Mouse (Mus musculus): ENCODE data around the gene Rab3a. TPM values are rescaled to one million over a fixed set of nuclear protein-coding genes. Genes with fewer than 3 reads are reported as not detected.

Gene Rab3a
- total RNA-seq, 2 experiments from 2014 or later = 58.9 to 59.7 TPM

DNA sequence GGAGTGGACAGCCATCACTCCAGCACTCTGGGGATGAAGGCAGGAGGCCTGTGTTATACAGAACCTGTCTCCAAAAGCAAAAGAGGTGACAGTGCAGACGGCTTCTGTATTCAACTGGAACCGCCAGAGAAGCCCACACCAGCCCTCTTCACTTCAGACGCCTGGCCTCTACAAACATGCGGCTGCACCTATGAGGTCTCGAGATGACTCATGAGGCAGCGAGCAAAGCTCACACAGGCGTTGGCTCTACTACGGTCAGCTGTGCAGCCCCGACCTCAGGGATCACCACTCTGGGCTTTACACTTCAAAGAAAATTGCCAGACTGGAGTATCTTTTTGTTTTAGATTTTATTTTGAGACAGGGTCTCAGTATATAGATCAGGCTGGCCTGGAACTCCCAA lies 18.4 kb downstream of the Rab3a start:
- no peak for DNase-seq (ENCODE audit: low spot score in 2 of 2)

DNA sequence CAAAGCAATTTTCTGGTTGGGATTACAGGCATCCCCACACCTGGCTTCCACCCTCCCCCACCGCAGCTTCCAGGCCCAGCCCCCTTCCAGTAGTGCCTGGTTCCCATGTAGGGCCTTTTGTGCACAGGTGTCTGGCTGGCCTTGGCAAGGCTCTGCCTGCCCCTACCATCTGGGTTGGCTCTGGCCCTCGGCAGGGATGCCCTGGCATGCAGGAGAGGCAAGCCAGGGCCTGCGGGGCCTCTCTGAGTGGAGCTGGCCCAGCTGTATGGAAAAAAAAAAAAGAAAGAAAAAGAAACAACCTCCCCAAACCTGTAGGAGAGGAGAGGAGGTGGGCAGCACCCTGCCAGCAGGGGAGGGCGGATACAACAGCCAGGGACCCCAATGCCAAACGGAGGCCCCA lies 18.9 kb downstream of the Rab3a start:
- no peak for DNase-seq (ENCODE audit: low spot score in 2 of 2)

DNA sequence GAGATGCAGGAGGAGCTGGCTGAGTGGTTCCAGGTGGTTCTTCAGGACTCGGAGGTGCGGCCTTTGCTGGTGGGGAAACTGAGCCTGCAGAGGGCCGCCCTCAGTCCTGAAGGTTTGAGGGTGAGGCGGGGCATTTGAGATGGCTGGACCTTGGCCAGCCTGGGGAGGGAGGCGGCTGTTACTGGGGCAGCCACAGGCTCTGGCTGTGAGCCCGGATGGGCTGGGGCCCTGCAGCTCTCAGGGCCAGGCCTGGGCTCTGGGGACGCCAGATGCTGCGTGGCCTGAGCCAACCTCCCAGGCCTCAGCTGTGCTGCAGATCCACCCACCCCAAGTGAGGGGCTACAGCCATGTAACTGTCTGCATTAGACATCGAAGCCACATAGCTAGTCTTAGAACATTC lies 19.4 kb downstream of the Rab3a start:
- no peak for DNase-seq (ENCODE audit: low spot score in 2 of 2)

DNA sequence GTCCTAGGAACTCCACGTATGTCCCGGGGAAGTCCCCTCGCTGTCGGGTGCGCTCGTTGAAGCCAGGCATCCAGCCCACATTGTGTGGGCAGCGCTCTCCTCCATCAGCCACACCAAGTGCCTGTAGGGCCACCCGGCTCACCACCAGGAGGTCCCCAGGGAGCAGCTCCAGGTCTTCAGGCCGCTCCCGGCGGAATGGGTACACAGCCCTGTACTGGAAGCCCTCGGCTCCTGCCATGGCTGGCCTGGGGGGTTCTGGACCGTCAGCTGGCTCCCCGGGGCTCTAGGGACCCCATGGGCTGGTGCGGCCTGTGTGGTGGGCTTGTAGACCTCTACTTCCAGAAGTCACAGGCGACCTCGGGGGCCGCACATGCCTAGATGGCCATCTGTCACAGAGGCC lies 20.3 kb downstream of the Rab3a start:
- DNase-seq (ENCODE audit: low spot score in 2 of 2) = no peak

DNA sequence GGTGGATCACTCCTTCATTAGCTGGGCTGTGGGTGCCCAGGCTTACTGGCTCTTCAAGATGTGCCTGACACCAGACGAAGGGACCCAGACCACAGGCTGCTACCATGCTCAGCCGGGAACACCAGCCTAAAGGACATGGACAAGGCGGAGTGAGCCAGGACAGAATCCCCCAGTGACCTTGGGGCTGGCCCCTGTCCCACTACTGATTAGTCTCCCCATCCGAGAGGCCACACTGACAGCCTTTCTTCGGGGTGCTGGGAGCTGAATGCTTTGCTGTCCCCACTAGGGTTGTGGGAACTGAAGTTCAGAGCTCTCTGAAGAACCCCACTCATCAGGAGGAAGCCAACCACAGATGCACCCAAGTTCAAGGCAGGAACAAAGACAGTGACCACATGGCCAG lies 20.7 kb downstream of the Rab3a start:
- no peak for DNase-seq (ENCODE audit: low spot score in 2 of 2)

DNA sequence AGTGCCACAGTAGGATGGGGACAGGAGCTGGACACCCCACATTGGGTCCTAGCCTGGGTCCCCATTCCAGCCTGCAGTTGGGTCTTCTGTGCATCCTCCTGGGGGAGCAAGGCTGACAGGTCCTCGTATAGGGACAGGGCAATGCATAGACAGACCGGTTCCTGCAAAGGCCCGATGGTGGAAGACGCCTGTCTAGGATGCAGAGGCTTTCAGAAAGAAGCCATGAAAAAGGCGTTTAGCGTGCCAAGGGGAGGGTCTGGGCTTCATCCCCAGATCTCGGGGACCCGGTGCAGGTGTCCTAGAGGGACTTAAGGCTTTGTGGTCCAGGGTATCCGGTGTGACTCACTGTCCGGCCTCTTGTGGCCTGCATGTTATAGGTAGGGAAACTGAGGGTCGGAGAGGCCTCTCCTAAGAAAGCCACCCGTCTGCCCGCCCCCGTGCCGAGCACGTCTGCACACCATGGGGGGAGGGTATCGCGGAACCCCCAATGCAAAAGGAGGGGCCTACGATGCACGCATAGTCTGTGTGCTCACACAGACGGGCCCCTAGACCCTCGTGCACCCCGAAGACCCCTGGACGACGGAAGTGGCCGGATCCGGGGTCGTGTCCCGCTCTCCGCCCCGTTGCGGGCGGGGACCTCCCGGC lies 21.5 kb downstream of the Rab3a start:
- DNase-seq (ENCODE audit: low spot score in 2 of 2) = no peak

DNA sequence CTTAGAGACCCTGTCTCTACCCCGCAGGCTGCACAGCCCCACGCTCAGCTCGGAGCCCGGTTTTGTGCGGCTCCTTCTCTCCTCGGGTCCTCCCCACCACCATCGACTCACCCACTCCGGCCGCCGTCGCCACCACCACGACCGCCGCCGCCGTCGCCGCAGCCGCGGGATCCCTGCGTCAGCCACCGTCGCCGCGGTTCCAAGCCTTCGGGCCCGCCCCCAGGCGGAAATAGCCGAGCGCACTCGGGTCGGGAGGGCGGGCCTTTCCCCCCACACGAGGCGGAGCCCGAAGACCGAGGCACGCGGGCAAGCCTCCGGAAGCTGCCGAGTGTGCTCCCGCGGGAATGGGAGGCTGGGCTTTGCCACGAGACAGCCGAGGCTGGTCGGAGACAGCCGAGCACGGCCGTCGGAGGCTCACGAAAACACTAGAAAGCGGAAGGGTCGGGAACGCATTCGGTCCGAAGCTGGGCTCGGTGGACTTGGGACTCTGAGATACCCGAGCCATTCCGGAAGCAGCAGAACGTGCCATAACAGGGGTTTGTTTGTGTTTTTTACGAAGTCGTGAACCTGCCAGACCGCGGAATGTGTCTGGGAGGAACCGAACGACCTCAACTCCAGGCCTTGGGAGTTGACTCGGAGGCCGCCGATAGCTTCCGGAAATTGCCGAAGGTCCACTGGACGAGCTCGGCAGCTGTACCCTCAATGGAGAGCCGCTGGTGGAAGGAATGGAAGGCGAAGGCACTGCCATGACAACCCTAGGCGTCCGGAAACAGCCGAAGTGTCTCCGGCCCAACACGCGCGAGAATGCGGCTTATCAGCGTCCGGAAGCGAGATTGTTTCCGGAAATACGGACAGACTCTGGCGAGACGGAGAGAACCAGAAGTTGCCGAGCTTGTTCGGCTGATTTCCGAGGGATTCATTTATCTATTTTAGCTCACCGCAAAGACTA lies 22.3 kb downstream of the Rab3a start, which contains the start of gene Pik3r2:
Pik3r2 (minus strand) TSS at position 218 of the 949 bp plus-strand sequence.
- peak; percentile 98 to 99 for DNase-seq (ENCODE audit: low spot score in 2 of 2)

DNA sequence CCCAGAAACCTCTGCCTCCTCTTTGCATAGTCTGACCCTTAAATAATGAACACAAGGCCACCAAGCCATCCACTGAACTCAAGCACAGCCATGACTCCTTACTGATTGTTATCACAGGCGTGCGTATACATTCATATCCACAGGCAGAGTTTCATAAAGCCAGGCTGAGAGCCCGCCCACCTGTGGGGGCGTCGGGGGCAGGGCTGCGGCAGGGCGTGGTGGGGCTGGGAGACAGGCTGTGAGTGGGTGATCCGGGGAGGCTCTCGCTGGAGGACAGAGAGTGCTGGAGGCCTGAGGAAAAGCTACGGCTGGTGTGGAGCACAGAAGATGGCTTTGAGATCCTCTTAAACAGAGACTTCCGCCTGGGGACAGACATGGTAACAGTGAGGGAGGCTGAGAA lies 25.6 kb downstream of the Rab3a start:
- DNase-seq (ENCODE audit: low spot score in 2 of 2) = no peak

DNA sequence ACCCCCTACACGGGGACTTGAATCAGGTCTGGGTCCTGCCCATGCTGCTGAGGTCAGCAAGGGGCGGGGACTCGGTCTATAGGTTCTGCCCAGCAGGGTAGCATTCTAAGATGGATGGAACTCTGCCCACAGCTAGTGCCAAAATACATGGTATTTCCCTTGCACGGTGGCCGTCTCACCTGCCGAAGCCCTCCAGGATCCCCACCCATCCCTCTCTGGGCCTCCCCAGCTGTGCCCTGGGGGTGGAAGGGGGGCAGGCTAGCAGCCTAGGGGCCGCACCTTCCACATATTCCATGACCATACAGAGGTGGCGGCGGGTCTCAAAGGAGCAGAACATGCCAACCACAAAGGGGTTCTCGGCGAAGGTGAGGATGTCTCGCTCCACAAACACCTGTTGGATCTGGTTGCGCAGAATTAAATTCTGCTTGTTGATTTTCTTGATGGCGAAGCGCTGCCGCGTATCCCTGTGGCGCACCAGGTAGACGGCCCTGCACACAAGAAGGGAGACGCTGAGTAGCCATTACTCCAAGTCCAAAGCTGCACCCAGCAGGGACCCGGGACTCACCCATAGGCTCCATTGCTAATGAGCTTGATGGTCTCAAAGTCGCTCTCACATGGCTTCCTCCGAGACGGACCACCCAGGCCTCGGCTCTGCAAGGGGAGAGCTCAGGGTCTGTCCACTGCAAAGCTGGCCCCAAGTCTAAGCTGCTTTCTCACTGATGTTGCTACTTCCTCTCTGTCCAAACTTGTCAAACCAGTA lies 32.0 kb downstream of the Rab3a start:
- DNase-seq (ENCODE audit: low spot score in 2 of 2) = no peak

DNA sequence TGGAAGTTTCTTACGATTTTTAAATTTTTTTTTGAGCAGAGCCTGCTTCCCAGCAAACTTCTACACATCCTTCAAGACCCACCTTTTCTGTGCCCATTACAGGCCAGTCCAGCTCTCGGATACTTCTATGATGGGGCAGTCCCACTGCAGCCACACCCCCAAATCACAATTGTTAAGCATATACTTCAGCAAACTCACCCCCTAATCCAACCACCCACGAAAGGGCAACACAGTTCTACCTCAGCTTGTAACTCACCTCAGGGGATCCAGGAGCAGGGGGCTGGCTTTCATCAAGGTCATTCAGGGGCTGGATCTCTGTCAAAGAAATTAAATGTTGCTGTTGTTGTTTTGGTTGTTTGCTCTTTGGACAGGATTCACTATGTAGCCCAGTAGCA lies 32.6 kb downstream of the Rab3a start:
- no peak for DNase-seq (ENCODE audit: low spot score in 2 of 2)

DNA sequence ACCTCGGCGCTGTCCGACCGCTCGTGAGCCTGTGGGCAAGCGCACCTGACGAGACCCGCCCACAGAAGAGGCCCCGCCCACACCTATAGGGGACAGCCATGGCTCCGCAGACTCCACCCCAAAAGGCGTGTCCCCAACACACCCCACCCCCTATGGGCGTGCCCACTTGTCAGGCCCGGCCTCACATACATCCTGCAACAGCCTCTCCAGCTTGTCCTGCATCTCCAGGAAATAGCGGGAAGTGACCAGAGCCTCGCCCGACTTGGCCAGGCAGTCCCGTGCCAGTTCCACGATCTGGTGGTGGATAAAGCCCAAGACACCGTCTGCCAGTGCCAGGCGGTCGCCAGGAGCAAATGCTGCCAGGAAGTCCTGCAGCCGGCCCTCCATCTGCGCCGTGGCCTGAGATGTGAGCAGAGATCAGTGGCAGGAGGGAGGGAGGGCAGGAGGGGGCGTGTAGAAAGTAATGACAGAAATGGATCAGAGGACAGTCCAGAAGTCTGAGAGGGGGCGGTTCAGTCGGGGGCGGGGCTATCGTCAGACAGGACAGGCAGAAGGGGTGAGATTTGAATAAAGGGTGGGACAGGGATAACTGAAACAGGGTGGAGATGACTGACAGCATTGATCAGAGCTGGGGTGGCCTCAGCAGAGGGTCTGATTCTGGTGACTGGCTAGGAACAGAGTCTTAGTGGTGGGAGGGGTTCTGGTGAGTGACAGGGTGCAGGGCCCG lies 33.6 kb downstream of the Rab3a start:
- no peak for DNase-seq (ENCODE audit: low spot score in 2 of 2)

DNA sequence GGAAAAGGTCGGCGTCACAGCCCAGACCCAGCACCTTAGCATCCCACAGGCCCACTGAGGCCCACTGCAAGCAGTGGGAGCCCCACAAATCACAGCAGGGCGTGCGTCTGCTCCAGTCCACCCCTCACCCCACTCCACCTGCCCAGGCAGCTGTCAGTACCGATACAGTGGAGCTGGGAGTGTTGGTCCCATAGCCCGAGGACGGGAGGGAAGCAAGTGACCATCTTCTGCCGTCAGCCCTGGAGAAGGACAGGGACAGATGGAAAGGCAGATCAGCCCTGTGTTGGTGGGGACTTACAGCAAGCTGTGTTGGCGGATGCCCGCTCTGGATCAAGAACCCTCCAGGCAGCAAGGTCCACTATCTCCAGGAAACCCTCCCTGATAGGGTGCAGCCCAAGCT lies 34.6 kb downstream of the Rab3a start:
- DNase-seq (ENCODE audit: low spot score in 2 of 2) = no peak

DNA sequence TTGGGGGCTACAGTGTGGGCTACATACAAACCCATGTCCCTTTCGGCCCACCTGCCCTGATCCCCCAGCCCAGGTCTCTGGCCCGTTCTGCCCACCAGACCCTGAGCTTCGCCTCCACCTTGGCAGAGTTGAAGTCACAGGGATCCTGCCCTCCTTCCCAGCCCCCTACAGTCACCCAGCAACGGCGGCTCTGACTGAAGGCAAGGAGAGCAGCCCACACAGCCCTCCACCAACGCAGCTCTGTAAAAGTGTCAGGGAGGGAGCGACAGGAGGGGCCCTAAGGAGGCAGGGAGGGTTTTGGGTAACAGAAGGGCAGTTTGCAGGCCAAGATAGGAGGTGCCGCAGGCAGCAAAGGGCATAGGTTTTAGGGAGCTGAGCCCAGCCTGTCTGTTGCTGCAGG lies 36.4 kb downstream of the Rab3a start:
- no peak for DNase-seq (ENCODE audit: low spot score in 2 of 2)

DNA sequence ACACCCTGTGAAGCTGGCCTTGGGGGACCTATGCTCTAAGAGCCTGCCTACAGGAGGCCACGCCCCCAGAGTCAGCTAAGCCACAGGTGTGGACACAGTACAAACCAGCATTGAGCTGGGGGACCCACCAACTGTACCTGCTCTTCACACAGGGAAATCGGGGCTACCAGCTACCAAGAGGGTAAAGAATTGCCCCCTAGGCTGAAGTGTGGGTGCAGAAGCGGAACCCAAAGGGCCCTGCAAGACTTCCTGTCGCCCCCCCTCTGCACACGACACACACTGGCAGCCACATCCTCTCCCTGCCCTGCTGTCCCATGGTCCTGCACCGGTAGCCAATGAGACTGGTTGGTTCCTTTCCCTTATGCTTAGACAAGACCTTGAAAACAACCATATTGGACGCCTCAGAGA lies 36.8 kb downstream of the Rab3a start:
- no peak for DNase-seq (ENCODE audit: low spot score in 2 of 2)

DNA sequence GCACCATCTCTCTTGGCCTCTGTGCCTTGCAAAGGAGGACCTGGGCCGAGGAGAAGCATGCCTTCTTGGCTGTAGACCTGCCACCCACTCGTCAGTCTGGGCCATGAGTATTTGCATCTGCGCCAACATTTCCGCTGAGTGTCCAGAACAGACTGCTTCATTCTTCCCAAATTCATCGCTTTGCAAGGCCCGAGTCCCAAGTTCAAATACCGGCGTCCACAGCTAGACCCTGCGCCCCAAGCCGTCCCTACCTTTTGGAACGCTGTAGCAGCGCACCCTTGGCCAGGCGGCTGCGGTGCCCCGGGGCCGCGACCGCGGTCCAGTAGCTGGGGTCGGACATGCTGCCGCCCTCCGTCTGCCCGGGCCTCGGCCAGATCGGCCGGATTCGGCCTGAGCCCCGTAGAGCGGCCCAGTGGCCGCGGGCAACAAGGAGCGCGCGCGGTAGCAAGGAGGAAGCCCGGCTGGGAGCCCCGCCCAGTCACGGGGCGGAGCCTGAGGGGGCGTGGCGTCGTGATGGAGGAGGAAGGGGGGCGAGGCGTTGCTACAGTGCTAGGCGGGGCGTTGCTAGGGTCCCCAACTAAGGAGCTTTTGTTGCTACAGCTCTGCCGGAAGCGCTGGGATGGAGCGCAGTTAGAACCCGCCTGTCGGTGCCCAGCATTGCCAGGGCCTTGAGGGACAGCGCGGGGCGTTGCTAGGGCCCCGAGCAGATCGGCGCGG lies 37.7 kb downstream of the Rab3a start:
- DNase-seq (ENCODE audit: low spot score in 2 of 2) = peak; percentile 94

DNA sequence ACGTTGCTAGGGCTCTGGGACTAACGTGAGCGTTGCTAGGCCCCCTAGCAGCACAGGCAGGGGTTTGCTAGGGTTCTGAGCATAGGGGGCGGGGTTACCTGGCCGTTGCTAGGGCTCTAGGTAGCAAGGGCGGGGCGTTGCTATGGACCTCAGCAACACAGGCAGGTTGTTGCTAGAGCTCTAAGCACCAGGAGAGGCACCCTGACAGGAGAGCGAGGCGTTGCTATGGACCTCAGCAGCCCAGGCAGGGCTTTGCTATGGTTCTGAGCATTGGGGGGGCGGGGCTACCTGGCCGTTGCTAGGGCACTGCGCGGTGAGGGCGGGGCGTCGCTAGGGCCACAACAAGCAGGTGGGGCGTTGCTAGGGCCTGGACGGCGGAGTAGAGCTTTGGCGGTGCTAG lies 38.2 kb downstream of the Rab3a start:
- no peak for DNase-seq (ENCODE audit: low spot score in 2 of 2)

DNA sequence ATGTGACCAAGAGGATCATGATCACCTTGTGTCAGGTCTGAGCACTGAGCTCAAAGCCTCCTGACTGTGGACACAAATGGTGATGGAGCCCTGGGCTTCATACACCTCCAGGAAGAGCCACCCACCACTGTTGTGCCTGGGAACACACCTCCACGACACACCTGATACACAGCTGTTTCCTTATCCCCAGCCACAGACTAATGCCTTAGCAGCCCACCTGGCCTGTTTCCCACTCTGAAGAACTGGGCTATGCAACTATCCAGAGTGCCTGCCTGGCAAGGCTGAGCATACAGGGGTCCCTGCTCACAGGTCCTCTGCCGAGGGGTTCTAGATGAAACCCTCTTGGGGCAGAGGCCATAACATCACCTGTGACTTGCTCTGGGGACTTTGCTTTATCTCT lies 39.7 kb downstream of the Rab3a start:
- no peak for DNase-seq (ENCODE audit: low spot score in 2 of 2)

DNA sequence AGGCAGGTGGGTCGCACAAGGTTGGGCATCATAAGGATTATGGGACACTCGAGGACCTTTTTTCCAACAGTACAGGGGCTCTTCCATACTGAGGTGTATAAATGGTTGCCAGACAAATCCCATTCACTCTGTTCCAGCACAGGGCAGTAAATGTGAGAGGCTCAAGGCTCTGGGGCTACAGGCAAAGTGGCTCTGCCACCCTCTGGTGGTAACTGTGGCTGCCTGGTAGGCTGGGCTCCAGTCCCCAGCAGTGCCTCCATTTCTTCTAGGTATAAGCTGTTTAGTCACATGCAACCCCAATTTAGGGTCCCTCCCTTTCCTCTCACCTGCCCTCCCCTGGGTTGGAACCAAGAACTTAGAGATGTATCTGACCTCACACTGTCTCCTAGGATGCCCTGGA lies 40.9 kb downstream of the Rab3a start:
- no peak for DNase-seq (ENCODE audit: low spot score in 2 of 2)

DNA sequence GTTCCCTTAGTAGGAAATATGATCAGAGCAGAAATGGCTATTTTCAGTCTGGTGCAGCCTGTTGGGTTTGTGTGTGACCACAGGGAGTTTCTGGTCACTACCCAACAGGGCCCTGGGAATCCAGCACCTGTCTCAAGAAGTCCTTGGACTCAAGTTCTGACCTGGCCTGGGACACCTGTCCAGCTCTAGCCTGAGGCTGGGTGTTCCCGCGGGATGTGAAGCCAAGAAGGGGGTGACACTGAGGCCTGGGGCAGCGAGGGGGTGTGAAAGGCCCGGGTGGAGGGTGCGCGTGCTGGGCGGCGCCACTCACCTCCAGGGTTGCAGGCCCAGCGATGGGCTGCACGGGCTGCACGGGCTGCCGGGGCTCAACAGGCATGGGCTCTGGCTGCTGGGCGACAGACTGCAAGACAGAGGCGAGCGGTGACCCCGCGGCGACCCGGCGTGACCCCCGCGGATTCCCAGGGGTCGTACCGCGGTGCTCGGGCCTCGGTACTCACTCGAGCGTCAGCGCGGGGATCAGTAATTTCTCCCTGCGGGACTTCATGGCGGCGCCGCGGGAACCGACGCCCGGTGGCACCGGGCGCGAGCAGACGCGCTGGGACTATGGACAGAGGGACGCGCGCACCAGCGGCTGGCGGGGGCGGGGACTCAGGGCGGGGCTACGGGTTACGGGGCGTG lies 42.1 kb downstream of the Rab3a start:
- peak in 1 of 2 experiments; percentile 78 for DNase-seq (ENCODE audit: low spot score in 2 of 2)
